Mouse (Mus musculus) ES-Bruce4 (cell line): ENCODE data around the gene Stat1.

Experiments
- CTCF ChIP-seq: IDR thresholded peaks from one replicate; pipeline ENCODE4 v1.8.1; 2011; ENCODE audit warnings: low read depth, low read length
- EP300 ChIP-seq: IDR thresholded peaks from 2 replicates; pipeline ENCODE4 v1.6.1; 2011; ENCODE audit warnings: low read depth, low read length; ENCODE audit not compliant: insufficient read depth
- POLR2A ChIP-seq: IDR thresholded peaks from one replicate; pipeline ENCODE4 v1.8.1; 2011; ENCODE audit warnings: low read length; ENCODE audit not compliant: insufficient read depth

- TF ChIP-seq CTCF (peak; percentile 2), EP300 (peak; percentile 74; the same call in 1 of the 2 replicates), POLR2A (no peak)
Measured at GRCm38 (mm10) chr1:52118860-52119591, at the start of gene Stat1.
